Mouse (Mus musculus) left cerebral cortex, postnatal 14 days (tissue): ENCODE results near the gene Elmod2. TPM values are rescaled to one million over a fixed set of nuclear protein-coding genes. Genes with fewer than 3 reads are reported as not detected.

Source experiments
- DNase-seq, 2 experiments: peaks; one replicate each; pipeline ENCODE4 v3.0.0; 2021 to 2022; ENCODE audit warnings: low spot score in 2 of 2, mixed read lengths in 1 of 2
- intact Hi-C: fragments of 180-260 bp; cut with DNase I; formaldehyde crosslinking; loops from one replicate; pipeline ENCODE4 v1.15.1; 2025
- total RNA-seq, 2 experiments: library from RNA; stranded (reverse); gene quantifications; 2 replicates each; pipeline ENCODE4 v1.2.3; 2021

Gene Elmod2
- total RNA-seq, 2 experiments from 2014 or later, result 10.8 to 11.8 TPM

GRCm38 (mm10) chr8:83297375-83297774 is 34.9 kb downstream of the Elmod2 start:
- no peak for DNase-seq
- intact Hi-C loops, result no loop called here

GRCm38 (mm10) chr8:83290176-83290575 is 42.1 kb downstream of the Elmod2 start, which contains the start of gene Ucp1:
Gene Ucp1, plus strand, starts transcription at chr8:83290352.
- no peak for DNase-seq
- intact Hi-C loops, result no loop called here

- DNase-seq, result no peak
Measured at GRCm38 (mm10) chr8:83285391-83285790, 46.9 kb downstream of the Elmod2 start.

GRCm38 (mm10) chr8:83278431-83278830 is 53.9 kb downstream of the Elmod2 start:
- intact Hi-C loops, result no loop called here
- DNase-seq, result no peak

More at GRCm38 (mm10) chr8:83285391-83285790, 46.9 kb downstream of the Elmod2 start:
- intact Hi-C loops, result no loop called here

GRCm38 (mm10) chr8:83274470-83274869 is 57.8 kb downstream of the Elmod2 start:
- intact Hi-C loops, result no loop called here
- DNase-seq, result no peak

GRCm38 (mm10) chr8:83272464-83272863 is 59.8 kb downstream of the Elmod2 start:
- intact Hi-C loops, result no loop called here
- no peak for DNase-seq

- intact Hi-C loops, result no loop called here
- DNase-seq, result no peak
Measured at GRCm38 (mm10) chr8:83271172-83271571, 61.1 kb downstream of the Elmod2 start.

Other genes starting within 250 kb of the Elmod2 start
- gene Tbc1d9, start 167.1 kb downstream of the Elmod2 start, total RNA-seq, result 100 to 1,000 TPM; 102 to 107 TPM
- 1 to 10 TPM in 1 of 2 experiments, under 1 TPM in 1; 0.88 to 1.2 TPM for gene Gm10645, start 166.3 kb downstream of the Elmod2 start, total RNA-seq
- gene Ucp1, start 42.1 kb downstream of the Elmod2 start, total RNA-seq, result not detected
- not detected for gene Mgat4d, start 16.0 kb upstream of the Elmod2 start, total RNA-seq
- gene Clgn, start 57.4 kb upstream of the Elmod2 start, total RNA-seq, result 1 to 10 TPM; 7.9 to 9.3 TPM
- gene Scoc, start 125.9 kb upstream of the Elmod2 start, total RNA-seq, result 100 to 1,000 TPM; 250 to 264 TPM
- not detected for gene Olfr370, start 203.3 kb upstream of the Elmod2 start, total RNA-seq
- 100 to 1,000 TPM; 141 to 147 TPM for gene Ndufb7, start 234.2 kb upstream of the Elmod2 start, total RNA-seq